Mouse (Mus musculus) C2C12 (cell line): ENCODE data around the gene Secisbp2l. TPM values are rescaled to one million over a fixed set of nuclear protein-coding genes. Genes with fewer than 3 reads are reported as not detected.

Experiments used
- H3K27me3 ChIP-seq: one replicate; pipeline ENCODE4 v1.6.1; 2011; ENCODE audit not compliant: control insufficient read depth, insufficient read depth, insufficient read length
- H3K36me3 ChIP-seq: one replicate; pipeline ENCODE4 v1.6.1; 2011; ENCODE audit not compliant: control insufficient read depth, insufficient read depth
- H3K4me3 ChIP-seq: one replicate; pipeline ENCODE4 v1.5.1; 2011; ENCODE audit warnings: mild to moderate bottlenecking, control low read depth; ENCODE audit not compliant: poor library complexity, insufficient read depth, severe bottlenecking
- H3K79me2 ChIP-seq: one replicate; pipeline ENCODE4 v1.6.1; 2011; ENCODE audit not compliant: control insufficient read depth, insufficient read depth
- H3K79me3 ChIP-seq: one replicate; pipeline ENCODE4 v1.6.1; 2011; ENCODE audit warnings: low read depth, control low read depth
- H3ac ChIP-seq: one replicate; pipeline ENCODE3; 2011; ENCODE audit warnings: low read depth; ENCODE audit not compliant: control insufficient read depth, insufficient read length
- CEBPB ChIP-seq: IDR thresholded peaks from one replicate; pipeline ENCODE4 v1.6.1; 2011; ENCODE audit warnings: low read depth, mild to moderate bottlenecking, control low read depth, moderate library complexity
- CTCF ChIP-seq: IDR thresholded peaks from one replicate; pipeline ENCODE4 v1.5.1; 2011; ENCODE audit not compliant: control insufficient read depth, insufficient read depth, insufficient read length
- FOSL1 ChIP-seq: IDR thresholded peaks from one replicate; pipeline ENCODE4 v1.8.0; 2011; ENCODE audit warnings: mild to moderate bottlenecking, low read length; ENCODE audit not compliant: poor library complexity, insufficient read depth, severe bottlenecking
- MAX ChIP-seq: IDR thresholded peaks from one replicate; pipeline ENCODE4 v1.6.1; 2011; ENCODE audit warnings: mild to moderate bottlenecking, control low read depth
- MYOD1 ChIP-seq: IDR thresholded peaks from one replicate; pipeline ENCODE4 v1.6.1; 2011; ENCODE audit warnings: low read depth; ENCODE audit not compliant: control insufficient read depth, insufficient read length
- MYOG ChIP-seq: IDR thresholded peaks from one replicate; pipeline ENCODE4 v1.6.1; 2011; ENCODE audit not compliant: control insufficient read depth, insufficient read length; ENCODE audit errors: extremely low read depth
- USF1 ChIP-seq: IDR thresholded peaks from one replicate; pipeline ENCODE4 v1.6.1; 2011; ENCODE audit warnings: low read depth, mild to moderate bottlenecking, control low read depth, moderate library complexity
- polyA plus RNA-seq: library from polyadenylated mRNA; unstranded; fragments of >200 nt; fragmentation: generic; extraction: Trizol; gene quantifications from one replicate; pipeline ENCODE4 v1.2.1, GENCODE M21; 2012; ENCODE audit warnings: missing spikeins

Gene Secisbp2l
- polyA plus RNA-seq, 1 experiment = 5.7 TPM

- H3K4me3 ChIP-seq = peak overlapping the region; percentile 27
- no peaks in the 10 kb centered on the region for H3K79me2 ChIP-seq
- H3K79me3 ChIP-seq = no peaks in the 10 kb centered on the region
- H3ac ChIP-seq = peak overlapping the region; percentile 76
- H3K36me3 ChIP-seq = no peaks in the 10 kb centered on the region
- no peaks in the 10 kb centered on the region for H3K27me3 ChIP-seq
- TF ChIP-seq FOSL1 = no peak
- TF ChIP-seq MAX = no peak
- TF ChIP-seq USF1 = no peak
- no peak for TF ChIP-seq CEBPB
- no peak for TF ChIP-seq MYOD1
- no peak for TF ChIP-seq CTCF
These were observed 59.1 kb downstream of the Secisbp2l start for GRCm38 (mm10) chr2:125723408-125724085.

GRCm38 (mm10) chr2:125723086-125723407 is 59.6 kb downstream of the Secisbp2l start:
- Histone ChIP-seq H3ac (peak overlapping the region; percentile 76), H3K4me3 (peak overlapping the region; percentile 27), H3K27me3 (no peaks in the 10 kb centered on the region), H3K79me3 (no peaks in the 10 kb centered on the region), H3K36me3 (no peaks in the 10 kb centered on the region), H3K79me2 (no peaks in the 10 kb centered on the region)
- TF ChIP-seq CTCF (no peak), FOSL1 (no peak), MAX (no peak), USF1 (no peak), MYOD1 (no peak), MYOG (no peak), CEBPB (no peak)

- Histone ChIP-seq H3K79me3 (no peaks in the 10 kb centered on the region), H3K4me3 (no peak overlapping the region), H3ac (no peak overlapping the region), H3K36me3 (no peaks in the 10 kb centered on the region), H3K27me3 (no peaks in the 10 kb centered on the region), H3K79me2 (no peaks in the 10 kb centered on the region)
- no peak for TF ChIP-seq MYOD1
- TF ChIP-seq MAX = no peak
- no peak for TF ChIP-seq MYOG
- no peak for TF ChIP-seq CTCF
- TF ChIP-seq FOSL1 = no peak
- no peak for TF ChIP-seq USF1
- TF ChIP-seq CEBPB = no peak
These were observed 66.1 kb downstream of the Secisbp2l start for GRCm38 (mm10) chr2:125716599-125716998.

- Histone ChIP-seq H3K27me3 (no peaks in the 10 kb centered on the region), H3K79me3 (no peaks in the 10 kb centered on the region), H3K36me3 (no peaks in the 10 kb centered on the region), H3K79me2 (no peaks in the 10 kb centered on the region), H3ac (no peak overlapping the region), H3K4me3 (no peak overlapping the region)
- no peak for TF ChIP-seq MYOD1
These were observed 76.2 kb downstream of the Secisbp2l start for GRCm38 (mm10) chr2:125706510-125706921.

GRCm38 (mm10) chr2:125704907-125705631 is 77.6 kb downstream of the Secisbp2l start:
- Histone ChIP-seq H3K4me3 (no peak overlapping the region), H3K36me3 (no peaks in the 10 kb centered on the region), H3K27me3 (no peaks in the 10 kb centered on the region), H3K79me2 (no peaks in the 10 kb centered on the region), H3K79me3 (no peaks in the 10 kb centered on the region), H3ac (no peak overlapping the region)
- TF ChIP-seq CTCF = no peak
- no peak for TF ChIP-seq FOSL1
- no peak for TF ChIP-seq MYOG
- no peak for TF ChIP-seq CEBPB
- no peak for TF ChIP-seq MAX
- no peak for TF ChIP-seq MYOD1
- TF ChIP-seq USF1 = no peak

- no peaks in the 10 kb centered on the region for H3K79me3 ChIP-seq
- no peaks in the 10 kb centered on the region for H3K79me2 ChIP-seq
- H3K4me3 ChIP-seq = no peak overlapping the region
- no peaks in the 10 kb centered on the region for H3K27me3 ChIP-seq
- H3ac ChIP-seq = no peak overlapping the region
- no peaks in the 10 kb centered on the region for H3K36me3 ChIP-seq
- TF ChIP-seq MYOD1 = no peak
- TF ChIP-seq USF1 = no peak
- no peak for TF ChIP-seq MYOG
- no peak for TF ChIP-seq MAX
- TF ChIP-seq FOSL1 = no peak
- TF ChIP-seq CTCF = no peak
These were observed 79.8 kb downstream of the Secisbp2l start for GRCm38 (mm10) chr2:125702851-125703250.
